Mouse (Mus musculus): ENCODE data around the gene Auts2.

- TF ChIP-seq CTCF (IDR thresholded peaks at IDR 0.05; ENCODE audit: low read depth, low read length) (no peak), POLR2A (IDR thresholded peaks at IDR 0.05; ENCODE audit: borderline replicate concordance, low read depth, low read length) (no peak)
These were observed 475.1 kb downstream of the Auts2 start for GRCm38 (mm10) chr5:132067750-132068739.

Data from bone marrow macrophage, adult 2 months (primary cell).